Mouse (Mus musculus): ENCODE measurements around the gene Zfp936. TPM values are rescaled to one million over a fixed set of nuclear protein-coding genes. Genes with fewer than 3 reads are reported as not detected.
"Not testable (repeated sequence)": the region's sequence is repeated elsewhere in the genome, so short reads cannot be mapped to it uniquely, and the experiment has no call there.

Gene Zfp936
- not detected for total RNA-seq (2021)
- long read RNA-seq, experiment 1: 0 reads
- long read RNA-seq, experiment 2: 0 reads

DNA sequence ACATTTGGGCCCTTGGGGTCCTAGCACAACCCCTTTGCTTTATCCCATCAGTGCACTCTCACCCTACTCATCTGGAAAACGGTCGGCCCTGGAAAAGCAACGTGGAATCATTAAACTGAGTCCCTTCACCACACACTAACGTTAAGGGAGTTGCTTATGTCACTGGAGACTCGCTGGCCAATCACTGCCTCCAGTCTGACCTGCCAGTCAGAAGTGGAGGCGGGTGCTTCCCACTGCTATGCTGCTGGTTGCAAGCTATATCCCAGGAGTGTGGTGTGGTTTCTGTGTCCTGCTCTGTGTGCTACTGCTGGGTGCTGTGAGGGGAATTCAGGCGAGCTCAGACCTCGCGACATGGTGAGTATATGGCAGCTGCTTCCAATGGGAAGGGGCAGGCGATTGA, at the start of gene Zfp936:
TSS of gene Zfp936 (plus strand) at position 301 of the 400 bp plus-strand sequence.
- intact Hi-C loops (cut with DNase I); DNase-seq (ENCODE audit: low spot score in 2 of 2): not testable (repeated sequence)

DNA sequence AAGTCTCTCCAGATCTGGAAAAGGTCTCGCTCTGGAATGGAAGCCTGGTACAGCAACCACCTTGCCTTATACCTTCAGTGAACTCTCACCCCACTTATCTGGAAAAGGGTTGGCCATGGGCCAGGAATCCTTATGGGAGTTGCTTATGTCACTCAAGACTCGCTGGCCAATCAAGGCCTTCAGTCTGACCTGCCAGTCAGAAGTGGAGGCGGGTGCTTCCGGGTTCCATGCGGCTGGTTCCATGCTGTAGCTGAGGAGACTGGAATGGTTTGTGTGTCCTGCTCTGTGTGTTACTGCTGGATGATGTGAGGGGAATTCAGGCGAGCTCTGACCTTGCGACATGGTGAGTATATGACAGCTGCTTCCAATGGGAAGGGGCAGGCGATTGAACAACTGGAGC, 36.2 kb upstream of the Zfp936 start:
- DNase-seq (ENCODE audit: low spot score in 2 of 2): no peak
- intact Hi-C loops (cut with DNase I): no loop called here

DNA sequence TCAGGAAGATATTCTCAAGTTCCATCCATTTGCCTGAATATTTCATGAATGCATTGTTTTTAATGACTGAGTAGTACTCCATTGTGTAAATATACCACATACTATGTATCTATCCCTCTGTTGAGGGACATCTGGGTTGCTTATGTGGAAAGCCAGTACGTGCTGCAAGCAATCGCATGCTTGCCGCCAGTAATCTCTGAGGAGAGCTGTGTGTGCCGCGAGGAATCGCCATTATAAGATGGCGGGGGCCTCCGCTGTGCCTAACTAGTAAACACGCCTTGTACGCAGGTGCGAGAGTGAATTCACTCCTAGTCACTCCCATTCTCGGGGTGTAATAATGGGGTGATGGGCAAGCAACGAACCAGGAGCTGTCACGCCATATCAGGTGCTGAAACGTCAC, 14.7 kb downstream of the Zfp936 start:
- not testable (repeated sequence) for DNase-seq (ENCODE audit: low spot score in 2 of 2)
- intact Hi-C loops (cut with DNase I): loop anchor here (5.0 kb wide), 1 partner anchor 74 kb away; no protein-coding TSS in a partner anchor

DNA sequence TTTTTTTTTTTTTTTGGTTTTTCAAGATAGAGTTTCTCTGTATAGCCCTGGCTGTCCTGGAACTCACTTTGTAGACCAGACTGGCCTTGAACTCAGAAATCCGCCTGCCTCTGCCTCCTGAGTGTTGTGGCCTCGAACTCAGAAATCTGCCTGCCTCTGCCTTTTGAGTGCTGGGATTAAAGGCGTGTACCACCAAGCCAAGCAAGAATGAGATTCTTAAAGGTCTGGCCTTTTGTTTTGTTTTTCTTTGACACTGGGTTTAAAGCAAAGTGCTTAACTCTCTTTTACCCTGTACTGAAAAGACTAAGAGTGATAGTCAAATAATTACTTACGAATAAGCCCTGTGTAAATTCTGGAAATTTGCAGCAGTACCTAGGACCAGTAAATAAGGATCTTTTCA, 50.1 kb downstream of the Zfp936 start:
- DNase-seq (ENCODE audit: low spot score in 2 of 2); intact Hi-C loops (cut with DNase I): not testable (repeated sequence)

DNA sequence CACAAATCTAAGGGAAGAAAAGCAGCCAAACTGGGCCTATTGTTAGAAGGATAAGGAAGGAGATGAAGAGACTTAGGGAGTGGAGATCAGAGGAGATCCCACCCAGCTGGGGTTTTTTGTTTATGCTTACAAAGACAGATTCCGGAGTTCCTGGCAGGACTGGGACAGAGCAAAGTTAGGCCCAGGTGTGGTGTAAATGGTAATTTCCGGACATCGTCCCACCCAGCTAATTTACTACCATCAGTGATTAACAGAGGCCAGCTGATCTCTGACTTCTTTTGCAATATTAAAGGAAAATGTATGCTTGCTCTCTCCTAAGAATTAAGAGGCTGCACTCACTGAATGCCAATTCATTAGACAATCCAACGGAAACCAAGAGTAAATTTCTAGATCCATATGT, 53.1 kb downstream of the Zfp936 start:
- intact Hi-C loops (cut with DNase I); DNase-seq (ENCODE audit: low spot score in 2 of 2): not testable (repeated sequence)

DNA sequence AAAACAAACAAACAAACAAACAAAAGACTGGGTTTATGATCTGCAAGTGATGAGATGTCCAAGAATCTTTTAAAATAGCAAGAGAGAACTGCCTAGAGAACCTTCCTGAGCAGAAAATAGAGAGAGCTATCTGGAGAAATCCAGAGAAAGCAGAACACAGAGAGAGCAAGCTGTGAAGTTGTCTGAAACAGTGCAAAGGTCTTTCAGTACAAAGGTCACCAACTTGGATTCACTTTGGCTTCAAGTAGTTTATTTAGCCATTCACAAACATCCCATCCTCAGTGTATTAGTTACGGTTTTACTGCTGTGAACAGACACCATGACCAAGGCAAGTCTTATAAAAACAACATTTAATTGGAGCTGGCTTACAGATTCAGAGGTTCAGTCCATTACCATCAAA, 53.8 kb downstream of the Zfp936 start:
- intact Hi-C loops (cut with DNase I); DNase-seq (ENCODE audit: low spot score in 2 of 2): not testable (repeated sequence)

DNA sequence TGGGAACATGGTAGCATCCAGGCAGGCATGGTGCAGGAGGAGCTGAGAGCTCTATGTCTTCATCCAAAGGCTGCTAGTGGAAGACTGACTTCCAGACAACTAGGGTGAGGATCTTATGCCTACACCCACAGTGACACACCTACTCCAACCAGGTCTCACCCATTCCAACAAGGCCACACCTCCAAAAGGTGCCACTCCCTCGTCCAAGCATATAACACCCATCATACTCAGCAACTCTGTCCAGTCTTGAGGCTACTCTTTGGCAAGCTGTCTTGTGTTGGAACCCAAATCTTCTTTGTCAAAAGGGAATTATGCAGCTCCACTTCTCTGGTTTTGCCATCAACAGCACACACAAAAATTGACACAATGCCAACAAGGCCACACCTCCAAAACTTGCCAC, 54.2 kb downstream of the Zfp936 start:
- intact Hi-C loops (cut with DNase I); DNase-seq (ENCODE audit: low spot score in 2 of 2): not testable (repeated sequence)

DNA sequence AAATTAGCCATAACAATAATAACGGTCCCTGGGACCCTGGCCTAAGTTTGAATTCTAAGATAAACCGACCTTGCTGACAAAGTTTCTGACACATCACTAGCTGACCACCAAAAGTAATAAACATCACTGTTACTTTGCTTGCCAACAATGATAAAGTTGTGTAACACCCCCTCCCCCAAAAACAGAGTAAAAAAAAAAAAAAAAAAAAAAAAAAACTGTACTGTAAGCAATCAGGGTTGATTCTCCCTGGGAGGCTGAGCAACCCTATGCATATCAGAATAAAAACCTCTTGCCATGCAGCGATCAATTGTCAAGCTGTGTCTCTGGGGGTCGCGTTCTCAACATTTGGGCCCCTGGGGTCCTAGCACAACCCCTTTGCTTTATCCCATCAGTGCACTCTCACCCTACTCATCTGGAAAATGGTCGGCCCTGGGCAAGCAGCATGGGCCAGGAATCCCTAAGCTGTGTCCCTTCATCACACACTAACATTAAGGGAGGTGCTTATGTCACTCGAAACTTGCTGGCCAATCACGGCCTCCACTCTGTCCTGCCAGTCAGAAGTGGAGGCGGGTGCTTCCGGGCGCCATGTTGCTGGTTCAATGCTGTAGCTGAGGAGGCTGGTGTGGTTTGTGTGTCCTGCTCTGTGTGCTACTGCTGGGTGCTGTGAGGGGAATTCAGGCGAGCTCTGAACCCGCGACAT, 63.1 kb downstream of the Zfp936 start:
- no peak for DNase-seq (ENCODE audit: low spot score in 2 of 2)
- intact Hi-C loops (cut with DNase I): no loop called here

DNA sequence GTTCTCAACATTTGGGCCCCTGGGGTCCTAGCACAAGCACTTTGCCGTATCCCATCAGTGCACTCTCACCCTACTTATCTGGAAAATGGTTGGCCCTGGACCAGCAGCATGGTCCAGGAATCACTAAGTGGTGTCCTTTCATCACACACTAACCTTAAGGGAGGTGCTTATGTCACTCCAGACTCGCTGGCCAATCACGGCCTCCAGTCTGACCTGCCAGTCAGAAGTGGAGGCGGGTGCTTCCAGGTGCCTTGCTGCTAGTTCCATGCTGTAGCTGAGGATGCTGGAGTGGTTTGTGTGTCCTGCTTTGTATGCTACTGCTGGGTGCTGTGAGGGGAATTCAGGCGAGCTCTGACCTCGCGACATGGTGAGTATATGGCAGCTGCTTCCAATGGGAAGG, 99.8 kb downstream of the Zfp936 start:
- DNase-seq (ENCODE audit: low spot score in 2 of 2): peak in 1 of 2 experiments; percentile 3
- intact Hi-C loops (cut with DNase I): not testable (repeated sequence)

Small RNA genes lying within 50 kb of the gene (microRNA-seq; reads per million reads assigned to microRNA genes)
- gene Gm22707: 0 reads per million in 2 experiments

Other genes with a start within 250 kb of the Zfp936 start
- gene Gm2381, start 247.0 kb upstream of the Zfp936 start, total RNA-seq (2021): under 1 TPM; 0.11 to 0.19 TPM
- gene Vmn2r63, start 180.4 kb upstream of the Zfp936 start, total RNA-seq (2021): not detected
- not detected for gene Gm9268, start 95.5 kb upstream of the Zfp936 start, total RNA-seq (2021)
- 10 to 100 TPM; 18.9 to 20.6 TPM for gene Zfp715, start 199.1 kb downstream of the Zfp936 start, total RNA-seq (2021)
- gene Siglecf, start 237.1 kb downstream of the Zfp936 start, total RNA-seq (2021): under 1 TPM; 0.44 to 0.59 TPM